Comparison of ENCODE assay signal across 9 mouse cellular contexts in genomic region chr10:111508324-111509080, GRCm38 (mm10). TPM values are rescaled to one million over a fixed set of nuclear protein-coding genes. Genes with fewer than 3 reads are reported as not detected.
DNase-seq lines count a peak whose midpoint lies in the region; ATAC-seq and TF ChIP-seq lines count a peak whose summit lies in the region.
"Had no signal": no experiment of that assay in that cellular context is flagged by ENCODE, and none has a peak within 500 bp of the region (broad histone marks: within the 10 kb centered on the region; RNA-seq: fewer than 3 reads in every experiment).

No protein-coding gene starts in this region.

- H3K4me3 ChIP-seq in kidney, embryonic 16.5 days (ENCODE audit: low read length): peak overlapping the region; percentile 85
- H3K4me3 ChIP-seq in brown adipose tissue, adult 24 weeks (ENCODE audit: insufficient read depth, low read depth, low read length): peak overlapping the region; percentile 78
- peak overlapping the region; percentile 78 for H3K4me3 ChIP-seq in hindbrain, postnatal 0 days (ENCODE audit: low read length)
- peak overlapping the region; percentile 86 for H3K4me3 ChIP-seq in midbrain, postnatal 0 days (ENCODE audit: low read depth, low read length)

- DNase-seq in kidney, postnatal 10 days: no peak
- DNase-seq in hindbrain, postnatal 0 days (ENCODE audit: low spot score): no peak
- DNase-seq in midbrain, postnatal 0 days (ENCODE audit: low spot score): no peak
- no peak for DNase-seq in spleen, adult 12 weeks (ENCODE audit: low spot score)
- no peak for DNase-seq in embryo, embryonic 10 days (ENCODE audit: low spot score)
- DNase-seq in thymus, postnatal 14 days: no peak
- DNase-seq: right cerebral cortex, postnatal 14 days had no signal

- peak overlapping the region; percentile 9; the same call in 1 of the 2 replicates for H3K27ac ChIP-seq in kidney, embryonic 16.5 days (ENCODE audit: low read length)
- no peak overlapping the region for H3K27ac ChIP-seq in brown adipose tissue, adult 24 weeks (replicated peaks; ENCODE audit: low read depth, low read length)
- H3K27ac ChIP-seq in hindbrain, postnatal 0 days: peak overlapping the region; percentile 89; the same call in 1 of the 2 replicates
- H3K27ac ChIP-seq in midbrain, postnatal 0 days (ENCODE audit: low read depth, low read length): no peak overlapping the region

- peaks cover 50% of the 10 kb centered on the region for H3K4me1 ChIP-seq in kidney, embryonic 16.5 days (ENCODE audit: insufficient read depth, low read length)
- H3K4me1 ChIP-seq in brown adipose tissue, adult 24 weeks (ENCODE audit: control insufficient read depth, insufficient read depth, insufficient read length, low read length): no peaks in the 10 kb centered on the region; the same call in 1 of the 2 replicates
- H3K4me1 ChIP-seq in hindbrain, postnatal 0 days (ENCODE audit: insufficient read depth, low read length): no peaks in the 10 kb centered on the region
- no peaks in the 10 kb centered on the region for H3K4me1 ChIP-seq in midbrain, postnatal 0 days (ENCODE audit: insufficient read depth, low read length)

- H3K4me2 ChIP-seq in kidney, embryonic 16.5 days (replicated peaks; ENCODE audit: low read depth, low read length): peak overlapping the region; percentile 72
- H3K4me2 ChIP-seq in hindbrain, postnatal 0 days (ENCODE audit: low read depth, low read length): peak overlapping the region; percentile 83
- H3K4me2 ChIP-seq in midbrain, postnatal 0 days (ENCODE audit: low read depth, low read length, poor library complexity, severe bottlenecking): peak overlapping the region; percentile 91

- no peak for TF ChIP-seq CTCF in hindbrain, postnatal 0 days (IDR thresholded peaks at IDR 0.05; ENCODE audit: low read depth)
- no peak for TF ChIP-seq CTCF in midbrain, postnatal 0 days (IDR thresholded peaks at IDR 0.05)

- WGBS in kidney, embryonic 16.5 days: 9% methylated on average over 7 of the region's 7 CpGs
- 8% methylated on average over 7 of the region's 7 CpGs for WGBS in hindbrain, postnatal 0 days
- WGBS in midbrain, postnatal 0 days: 7% methylated on average over 7 of the region's 7 CpGs

- H3K36me3 ChIP-seq in kidney, embryonic 16.5 days (ENCODE audit: insufficient read depth, low read length): no peaks in the 10 kb centered on the region
- no peaks in the 10 kb centered on the region for H3K36me3 ChIP-seq in hindbrain, postnatal 0 days (ENCODE audit: insufficient read depth, low read length)
- no peaks in the 10 kb centered on the region for H3K36me3 ChIP-seq in midbrain, postnatal 0 days (ENCODE audit: insufficient read depth, low read length)

- H3K9ac ChIP-seq in kidney, embryonic 16.5 days (replicated peaks; ENCODE audit: low read length): peak overlapping the region; percentile 90
- peak overlapping the region; percentile 87 for H3K9ac ChIP-seq in hindbrain, postnatal 0 days (replicated peaks; ENCODE audit: low read length)
- H3K9ac ChIP-seq in midbrain, postnatal 0 days (replicated peaks; ENCODE audit: low read length, poor library complexity, severe bottlenecking): peak overlapping the region; percentile 83

- no peaks in the 10 kb centered on the region for H3K9me3 ChIP-seq in kidney, embryonic 16.5 days (ENCODE audit: low read length)
- H3K9me3 ChIP-seq in hindbrain, postnatal 0 days (ENCODE audit: low read length): no peaks in the 10 kb centered on the region
- H3K9me3 ChIP-seq in midbrain, postnatal 0 days (ENCODE audit: low read length): no peaks in the 10 kb centered on the region

- ATAC-seq in kidney, embryonic 16.5 days (ENCODE audit: low FRiP score, low TSS enrichment): no peak
- no peak for ATAC-seq in hindbrain, postnatal 0 days
- no peak for ATAC-seq in midbrain, postnatal 0 days (ENCODE audit: low FRiP score)

- no peaks in the 10 kb centered on the region for H3K27me3 ChIP-seq in kidney, embryonic 16.5 days (ENCODE audit: insufficient read depth, low read length)
- no peaks in the 10 kb centered on the region for H3K27me3 ChIP-seq in hindbrain, postnatal 0 days (ENCODE audit: insufficient read depth, low read length)
- H3K27me3 ChIP-seq in midbrain, postnatal 0 days (ENCODE audit: insufficient read depth, low read length): no peaks in the 10 kb centered on the region

RNA-seq across cellular contexts. Expression of gene Phlda1, which starts 2.4 kb away (rescaled TPM):
- 27.3 and 36.6 TPM in 2 replicates for polyA plus RNA-seq in kidney, embryonic 16.5 days (2015; fragmentation: Nextera tagmentation; extraction: Ambion mirVana)
- 5.5 and 14.5 TPM in 2 replicates for polyA plus RNA-seq in brown adipose tissue, adult 24 weeks (2012; ENCODE audit: insufficient read depth, insufficient read length, missing spikeins)
- 7.0 and 8.4 TPM in 2 replicates for total RNA-seq in hindbrain, postnatal 0 days (2014; rRNA removed)
- 36.2 and 39.4 TPM in 2 replicates for polyA plus RNA-seq in hindbrain, postnatal 0 days (2015; fragmentation: Nextera tagmentation; extraction: Ambion mirVana)
- total RNA-seq in midbrain, postnatal 0 days (2014; rRNA removed): 6.8 and 7.0 TPM in 2 replicates
- polyA plus RNA-seq in midbrain, postnatal 0 days (2015; fragmentation: Nextera tagmentation; extraction: Ambion mirVana): 32.6 and 32.9 TPM in 2 replicates

RNA-seq across cellular contexts. Expression of gene Nap1l1, which starts 35.5 kb away (rescaled TPM):
- polyA plus RNA-seq in kidney, embryonic 16.5 days (2015; fragmentation: Nextera tagmentation; extraction: Ambion mirVana): 203 and 209 TPM in 2 replicates
- 115 and 130 TPM in 2 replicates for polyA plus RNA-seq in brown adipose tissue, adult 24 weeks (2012; ENCODE audit: insufficient read depth, insufficient read length, missing spikeins)
- total RNA-seq in hindbrain, postnatal 0 days (2014; rRNA removed): 45.4 and 48.7 TPM in 2 replicates
- polyA plus RNA-seq in hindbrain, postnatal 0 days (2015; fragmentation: Nextera tagmentation; extraction: Ambion mirVana): 174 and 197 TPM in 2 replicates
- total RNA-seq in midbrain, postnatal 0 days (2014; rRNA removed): 57.1 and 83.3 TPM in 2 replicates
- polyA plus RNA-seq in midbrain, postnatal 0 days (2015; fragmentation: Nextera tagmentation; extraction: Ambion mirVana): 160 and 171 TPM in 2 replicates

Comparison
In these comparisons a context has a peak if more than half of its experiments do, and no peak if none do; other contexts are left out.
1. H3K27ac ChIP-seq: peak in kidney, embryonic 16.5 days (single experiment) and hindbrain, postnatal 0 days (single experiment); none in brown adipose tissue, adult 24 weeks (single experiment) and midbrain, postnatal 0 days (single experiment).
2. Peak in every context shown above with its lines, with median percentiles within 50 percentile points of each other: H3K4me2 ChIP-seq, H3K4me3 ChIP-seq and H3K9ac ChIP-seq.